Mouse (Mus musculus) forebrain, embryonic 16.5 days (tissue): Measurements from ENCODE around the gene Cldn7. TPM values are rescaled to one million over a fixed set of nuclear protein-coding genes. Genes with fewer than 3 reads are reported as not detected.

ENCODE experiments used
- ATAC-seq: fragments of 200-750 bp; cut with Nextera tagmentation; 2 replicates; pipeline ENCODE4 v1.8.0; 2017; ENCODE audit warnings: mild to moderate bottlenecking, moderate library complexity
- H3K27ac ChIP-seq: fragments of 300-500 bp; sonication (generic); 2 replicates; pipeline ENCODE4 v1.5.1; 2014; ENCODE audit warnings: low read length, control low read depth
- H3K27me3 ChIP-seq: fragments of 300-500 bp; sonication (generic); replicated peaks from 2 replicates; pipeline ENCODE4 v1.6.1; 2014; ENCODE audit warnings: low read length; ENCODE audit not compliant: control insufficient read depth, insufficient read depth
- H3K36me3 ChIP-seq: fragments of 300-500 bp; sonication (generic); 2 replicates; pipeline ENCODE4 v1.6.1; 2014; ENCODE audit not compliant: control insufficient read depth, insufficient read depth
- H3K4me1 ChIP-seq: fragments of 300-500 bp; sonication (generic); replicated peaks from 2 replicates; pipeline ENCODE4 v1.6.1; 2014; ENCODE audit warnings: low read length; ENCODE audit not compliant: control insufficient read depth, insufficient read depth
- H3K4me2 ChIP-seq: fragments of 300-500 bp; sonication (generic); 2 replicates; pipeline ENCODE4 v1.6.1; 2014; ENCODE audit warnings: mild to moderate bottlenecking, low read length, control low read depth
- H3K4me3 ChIP-seq: fragments of 300-500 bp; sonication (generic); replicated peaks from 2 replicates; pipeline ENCODE4 v1.5.1; 2014; ENCODE audit warnings: mild to moderate bottlenecking, low read length, control low read depth
- H3K9ac ChIP-seq: fragments of 300-500 bp; sonication (generic); replicated peaks from 2 replicates; pipeline ENCODE4 v1.6.1; 2014; ENCODE audit warnings: low read depth, low read length, control low read depth
- H3K9me3 ChIP-seq: fragments of 300-500 bp; sonication (generic); 2 replicates; pipeline ENCODE4 v1.6.1; 2016; ENCODE audit warnings: low read length; ENCODE audit not compliant: control insufficient read depth
- WGBS: fragments of 180-500 bp; shearing (Covaris S2); extraction: QIAGEN DNeasy Blood & Tissue Kit; methylation state at CpG from one replicate; pipeline ENCODE4 v1.1.7; 2014; 5-methylcytosine and 5-hydroxymethylcytosine counted together
- polyA plus RNA-seq: library from polyadenylated mRNA; unstranded; fragments of >200 nt; fragmentation: Nextera tagmentation; extraction: Ambion mirVana; gene quantifications from 2 replicates; pipeline ENCODE4 v1.2.1, GENCODE M21; 2015

The Cldn7 gene
- polyA plus RNA-seq, 1 experiment from 2014 or later = not detected

DNA sequence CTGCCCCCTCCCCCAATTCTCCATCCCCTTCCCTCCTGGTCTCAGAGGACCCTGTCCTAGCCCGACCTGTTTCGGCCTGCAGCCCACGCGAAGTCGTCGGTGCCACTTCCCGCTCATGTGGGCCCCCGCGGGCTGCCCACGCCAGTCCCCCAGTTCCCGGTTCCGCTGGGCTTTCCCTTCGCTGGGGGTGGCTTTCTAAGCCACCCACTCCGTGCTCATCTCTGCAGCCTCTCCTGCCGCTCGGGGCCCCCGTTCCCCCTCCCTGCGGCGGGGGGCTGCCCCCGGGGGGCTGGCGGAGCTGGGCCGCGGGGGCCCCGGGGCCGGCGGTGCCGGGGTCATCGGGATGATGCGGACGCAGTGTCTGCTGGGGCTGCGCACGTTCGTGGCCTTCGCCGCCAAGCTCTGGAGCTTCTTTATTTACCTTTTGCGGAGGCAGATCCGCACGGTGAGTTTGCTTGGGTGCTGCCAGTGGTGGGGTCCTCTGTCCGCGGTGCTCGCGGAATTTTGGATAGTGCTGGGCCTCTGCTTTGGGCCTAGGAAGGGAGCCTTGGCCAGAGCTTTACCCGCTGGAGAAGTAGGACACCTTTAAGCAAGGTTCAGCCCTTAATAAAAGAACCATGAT is 16.7 kb downstream of the Cldn7 start, which contains the start of gene Ctdnep1:
TSS of gene Ctdnep1 (plus strand) at position 16 of the 622 bp plus-strand sequence.
- WGBS = under 1% methylated on average over 43 of the region's 43 CpGs
- Histone ChIP-seq H3K27me3 (no peaks in the 10 kb centered on the region), H3K9me3 (no peaks in the 10 kb centered on the region), H3K4me3 (peak within 1 kb of the TSS; percentile 73), H3K9ac (peak within 1 kb of the TSS; percentile 80), H3K27ac (peak within 1 kb of the TSS; percentile 98), H3K4me2 (peak within 1 kb of the TSS; percentile 77), H3K36me3 (peaks cover 17% of the 10 kb centered on the region), H3K4me1 (peaks cover 30% of the 10 kb centered on the region)
- ATAC-seq = no peak; the same call in 1 of the 2 replicates

DNA sequence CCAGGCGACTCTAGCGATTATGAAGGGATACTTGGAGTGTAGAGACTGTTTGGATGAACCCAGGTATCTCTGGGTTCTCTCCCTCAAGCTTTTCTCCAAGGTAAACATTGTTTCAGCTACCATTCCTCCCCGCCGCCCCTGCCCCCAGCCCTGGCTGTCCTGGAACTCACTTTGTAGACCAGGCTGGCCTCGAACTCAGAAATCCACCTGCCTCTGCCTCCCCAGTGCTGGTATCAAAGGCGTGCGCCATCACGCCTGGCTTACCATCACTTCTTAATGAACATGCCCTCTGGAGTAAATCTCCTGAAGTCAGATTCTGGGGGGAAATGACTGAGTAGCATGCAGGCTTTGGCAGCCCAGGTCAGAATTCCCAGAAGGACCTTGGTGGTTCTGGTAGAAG is 17.6 kb downstream of the Cldn7 start, which contains the start of gene Elp5:
TSS of gene Elp5 (minus strand) at position 293 of the 400 bp plus-strand sequence.
- 63% methylated on average over 8 of the region's 8 CpGs for WGBS
- peaks cover 17% of the 10 kb centered on the region for H3K36me3 ChIP-seq
- no peak for ATAC-seq

DNA sequence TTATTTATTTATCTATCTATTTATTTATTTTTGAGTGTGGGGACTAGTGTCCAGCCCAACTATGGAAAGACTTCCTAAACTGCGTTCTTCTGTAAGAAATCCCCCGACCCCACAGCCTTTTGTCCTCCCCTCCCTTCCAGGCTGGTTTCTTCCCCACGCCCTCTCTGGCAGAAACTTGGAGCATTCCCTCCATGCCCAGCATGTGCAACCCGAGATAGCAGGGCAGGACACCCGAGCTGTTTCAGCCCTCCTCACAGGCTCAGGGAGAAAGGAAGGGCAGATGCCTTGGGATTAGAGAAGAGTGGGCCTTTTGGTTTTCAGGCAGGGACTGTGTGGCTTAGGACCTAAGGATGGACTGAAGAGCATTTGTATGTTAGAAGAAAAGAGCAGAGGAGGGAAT is 18.3 kb downstream of the Cldn7 start:
- WGBS = 24% methylated on average over 5 of the region's 5 CpGs
- Histone ChIP-seq H3K4me1 (peaks cover 30% of the 10 kb centered on the region), H3K4me2 (peak overlapping the region; percentile 65), H3K27me3 (no peaks in the 10 kb centered on the region), H3K36me3 (peaks cover 22% of the 10 kb centered on the region), H3K4me3 (peak overlapping the region; percentile 11), H3K27ac (no peak overlapping the region), H3K9me3 (no peaks in the 10 kb centered on the region), H3K9ac (0 out of 2 replicates have a peak overlapping the region, but pooled peaks have one; percentile 26)
- ATAC-seq = no peak

More for the DNA sequence above, 17.6 kb downstream of the Cldn7 start, which contains the start of gene Elp5:
- Histone ChIP-seq H3K9ac (peak within 1 kb of the TSS; percentile 80), H3K9me3 (no peaks in the 10 kb centered on the region), H3K4me2 (peak within 1 kb of the TSS; percentile 65), H3K4me3 (peak within 1 kb of the TSS; percentile 73), H3K4me1 (peaks cover 30% of the 10 kb centered on the region), H3K27me3 (no peaks in the 10 kb centered on the region), H3K27ac (peak within 1 kb of the TSS; percentile 98)

DNA sequence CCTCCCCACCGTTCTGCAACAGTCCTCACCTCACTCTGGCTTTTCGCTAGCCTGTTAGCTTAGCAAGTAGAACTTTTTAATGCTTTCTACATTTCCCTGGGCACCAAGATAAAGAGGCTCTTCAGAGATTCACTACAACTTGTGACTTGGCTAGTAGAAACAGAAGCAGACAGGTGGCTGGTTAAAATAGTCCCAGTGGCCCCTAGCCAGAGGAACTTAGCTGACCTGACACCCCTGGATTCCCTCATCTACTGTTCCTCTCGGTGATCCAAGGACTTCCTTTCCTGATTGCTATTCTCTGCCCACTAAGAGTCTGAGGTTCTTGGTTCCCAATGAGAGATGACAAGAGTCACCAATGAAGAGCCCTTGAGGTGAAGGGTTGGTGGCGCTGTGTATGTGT is 18.8 kb downstream of the Cldn7 start:
- no peaks in the 10 kb centered on the region for H3K9me3 ChIP-seq
- WGBS = 91% methylated on average over 4 of the region's 4 CpGs
- no peaks in the 10 kb centered on the region for H3K27me3 ChIP-seq
- H3K36me3 ChIP-seq = peaks cover 22% of the 10 kb centered on the region
- no peak overlapping the region; the same call in 1 of the 2 replicates for H3K4me3 ChIP-seq
- H3K9ac ChIP-seq = no peak overlapping the region
- no peak for ATAC-seq
- H3K4me2 ChIP-seq = no peak overlapping the region; the same call in 1 of the 2 replicates
- H3K27ac ChIP-seq = no peak overlapping the region
- H3K4me1 ChIP-seq = peaks cover 30% of the 10 kb centered on the region

DNA sequence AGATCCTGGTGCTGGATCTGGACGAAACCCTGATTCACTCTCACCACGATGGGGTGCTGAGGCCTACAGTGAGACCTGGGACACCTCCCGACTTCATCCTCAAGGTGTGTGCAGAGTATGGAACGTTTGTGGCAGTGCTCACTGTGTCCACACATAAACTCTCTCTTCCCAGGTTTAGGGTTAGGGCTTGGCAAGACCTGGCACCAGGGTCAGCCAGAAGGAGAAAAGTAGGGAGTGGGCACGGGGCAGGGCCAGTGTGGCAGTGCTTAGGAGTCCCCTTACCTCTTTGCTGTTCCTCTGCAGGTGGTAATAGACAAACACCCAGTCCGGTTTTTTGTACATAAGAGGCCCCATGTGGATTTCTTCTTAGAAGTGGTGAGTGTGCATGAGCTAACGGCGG is 19.9 kb downstream of the Cldn7 start:
- no peak overlapping the region for H3K9ac ChIP-seq
- H3K27me3 ChIP-seq = no peaks in the 10 kb centered on the region
- no peak overlapping the region for H3K4me2 ChIP-seq
- no peak overlapping the region for H3K4me3 ChIP-seq
- peaks cover 29% of the 10 kb centered on the region for H3K36me3 ChIP-seq
- H3K4me1 ChIP-seq = peaks cover 25% of the 10 kb centered on the region
- no peak for ATAC-seq
- no peak overlapping the region for H3K27ac ChIP-seq
- H3K9me3 ChIP-seq = no peaks in the 10 kb centered on the region
- 91% methylated on average over 8 of the region's 8 CpGs for WGBS

DNA sequence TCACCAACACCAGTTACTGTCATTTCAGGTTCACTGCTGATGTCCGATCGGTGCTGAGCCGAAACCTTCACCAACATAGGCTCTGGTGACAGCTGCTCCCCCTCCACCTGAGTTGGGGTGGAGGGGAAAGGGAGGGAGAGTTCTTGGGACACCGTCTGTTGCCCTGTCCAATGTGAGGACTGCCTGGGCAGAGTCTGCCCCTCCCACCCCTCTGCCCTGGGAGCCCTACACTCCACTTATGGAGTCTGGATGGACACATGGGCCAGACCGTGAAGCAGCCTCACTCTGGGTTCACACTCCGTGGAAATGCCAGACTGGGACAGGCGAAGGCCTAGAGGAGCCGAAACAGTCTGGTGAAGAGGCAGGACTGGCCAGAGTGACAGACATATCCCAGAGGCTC is 25.4 kb downstream of the Cldn7 start:
- Histone ChIP-seq H3K36me3 (peaks cover 31% of the 10 kb centered on the region), H3K9me3 (no peaks in the 10 kb centered on the region), H3K27ac (no peak overlapping the region), H3K4me1 (peaks cover 18% of the 10 kb centered on the region), H3K4me2 (no peak overlapping the region), H3K4me3 (no peak overlapping the region), H3K9ac (no peak overlapping the region), H3K27me3 (no peaks in the 10 kb centered on the region)
- WGBS = 86% methylated on average over 8 of the region's 8 CpGs
- ATAC-seq = no peak

DNA sequence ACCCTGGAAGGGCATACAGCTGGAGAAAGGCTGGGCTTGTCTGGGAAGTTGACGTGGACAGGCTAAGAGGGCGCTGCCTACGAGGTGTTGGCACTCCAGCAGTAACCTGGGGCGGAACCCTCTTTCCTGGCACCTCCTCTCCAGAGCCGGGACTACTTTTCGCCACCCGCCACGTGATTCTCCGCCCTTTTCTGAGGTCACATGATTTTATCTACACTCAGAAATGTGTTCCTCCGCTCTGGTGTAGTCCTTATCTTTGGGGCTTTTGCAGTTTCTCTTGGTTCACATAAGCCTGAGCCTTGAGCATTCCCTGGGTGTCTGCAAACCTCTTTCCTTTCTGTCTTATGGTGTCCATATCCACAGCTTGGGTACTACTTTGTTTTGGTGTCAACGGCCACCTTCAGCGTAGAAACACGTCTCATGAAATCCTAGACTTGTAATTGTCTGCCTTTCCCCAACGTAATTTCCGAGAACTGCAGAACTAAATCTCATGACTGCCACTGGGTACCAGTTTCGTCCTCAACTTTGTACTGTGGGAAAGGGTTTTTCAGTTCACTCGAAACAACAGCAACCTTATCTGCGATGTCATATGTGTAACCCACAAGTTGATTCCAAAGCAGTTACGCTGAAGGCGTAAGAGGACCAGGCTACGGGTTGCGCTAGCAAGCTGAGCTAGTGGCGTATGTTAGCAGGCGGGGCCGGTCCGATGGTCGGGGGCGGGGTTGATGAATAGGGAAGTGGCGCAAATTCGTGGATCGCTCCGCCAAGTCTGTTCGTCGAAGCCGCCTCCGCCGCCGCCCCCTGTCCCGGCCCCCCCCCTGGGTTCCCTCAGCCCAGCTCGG is 26.5 kb downstream of the Cldn7 start, which contains the start of gene Gabarap:
TSS of gene Gabarap (plus strand) at position 294 of the 842 bp plus-strand sequence.
- peak within 1 kb of the TSS; percentile 88 for H3K4me2 ChIP-seq
- H3K4me3 ChIP-seq = peak within 1 kb of the TSS; percentile 62
- WGBS = under 1% methylated on average over 38 of the region's 40 CpGs
- peak within 1 kb of the TSS; percentile 73 for H3K9ac ChIP-seq
- peak; percentile 70 for ATAC-seq
- no peaks in the 10 kb centered on the region for H3K9me3 ChIP-seq
- H3K27ac ChIP-seq = peak within 1 kb of the TSS; percentile 95
- peaks cover 18% of the 10 kb centered on the region for H3K4me1 ChIP-seq
- H3K27me3 ChIP-seq = no peaks in the 10 kb centered on the region
- peaks cover 23% of the 10 kb centered on the region for H3K36me3 ChIP-seq

DNA sequence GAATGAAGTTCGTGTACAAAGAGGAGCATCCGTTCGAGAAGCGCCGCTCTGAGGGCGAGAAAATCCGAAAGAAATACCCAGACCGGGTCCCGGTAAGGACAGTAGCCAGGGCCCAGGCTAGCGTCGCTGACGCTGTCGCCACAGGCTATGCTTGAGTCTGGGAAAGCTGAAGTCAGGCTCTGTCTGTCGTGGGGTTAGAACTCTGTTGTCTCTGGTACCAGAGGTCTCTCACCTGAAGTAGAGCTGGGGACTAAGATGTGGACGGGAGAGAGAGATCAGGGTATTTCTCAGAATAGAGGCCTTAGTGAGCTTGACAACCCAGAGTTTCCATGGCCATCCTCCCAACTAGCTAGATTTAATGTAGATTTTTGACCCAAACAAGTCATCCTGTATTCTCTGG is 27.1 kb downstream of the Cldn7 start:
- peak; percentile 6; the same call in 1 of the 2 replicates for ATAC-seq
- peak overlapping the region; percentile 62 for H3K4me3 ChIP-seq
- peaks cover 18% of the 10 kb centered on the region for H3K4me1 ChIP-seq
- peak overlapping the region; percentile 95 for H3K27ac ChIP-seq
- peak overlapping the region; percentile 73 for H3K9ac ChIP-seq
- under 1% methylated on average over 15 of the region's 15 CpGs for WGBS
- no peaks in the 10 kb centered on the region for H3K9me3 ChIP-seq
- no peaks in the 10 kb centered on the region for H3K27me3 ChIP-seq
- H3K36me3 ChIP-seq = peaks cover 23% of the 10 kb centered on the region
- peak overlapping the region; percentile 88 for H3K4me2 ChIP-seq

DNA sequence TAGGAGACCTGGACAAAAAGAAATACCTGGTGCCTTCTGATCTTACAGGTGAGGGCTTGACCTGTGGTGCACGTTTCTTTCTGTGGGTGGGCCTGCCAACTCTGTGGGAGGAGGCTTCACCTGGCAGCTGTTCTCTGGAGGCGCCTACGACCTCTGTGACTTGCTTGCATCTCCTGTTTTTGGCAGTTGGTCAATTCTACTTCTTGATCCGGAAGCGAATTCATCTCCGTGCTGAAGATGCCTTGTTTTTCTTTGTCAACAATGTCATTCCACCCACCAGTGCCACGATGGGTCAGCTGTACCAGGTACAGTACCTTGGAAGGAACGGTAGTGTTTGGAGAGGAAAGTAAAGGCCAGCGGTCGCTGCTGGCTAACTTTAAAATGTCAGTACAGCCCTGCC is 27.8 kb downstream of the Cldn7 start:
- H3K27me3 ChIP-seq = no peaks in the 10 kb centered on the region
- H3K9me3 ChIP-seq = no peaks in the 10 kb centered on the region
- peak overlapping the region; percentile 73 for H3K9ac ChIP-seq
- WGBS = 82% methylated on average over 10 of the region's 10 CpGs
- H3K4me2 ChIP-seq = peak overlapping the region; percentile 88
- H3K4me3 ChIP-seq = peak overlapping the region; percentile 62
- H3K4me1 ChIP-seq = peaks cover 20% of the 10 kb centered on the region
- no peak overlapping the region for H3K27ac ChIP-seq
- H3K36me3 ChIP-seq = peaks cover 22% of the 10 kb centered on the region
- no peak for ATAC-seq
